Mouse (Mus musculus) T-cell, adult 2 months (primary cell): ENCODE data around the gene Vmn1r36.
"Not testable (repeated sequence)": the region's sequence is repeated elsewhere in the genome, so short reads cannot be mapped to it uniquely, and the experiment has no call there.

Experiments used
- DNase-seq: peaks from one replicate; pipeline ENCODE4 v3.0.0; 2022; ENCODE audit warnings: low spot score

Gene Vmn1r36

GRCm38 (mm10) chr6:66719068-66719467 is at the start of gene Vmn1r36:
Vmn1r36 (minus strand) TSS chr6:66719168.
- not testable (repeated sequence) for DNase-seq

- DNase-seq = not testable (repeated sequence)
These were observed 10.1 kb upstream of the Vmn1r36 start, which contains the start of gene Vmn1r37 for GRCm38 (mm10) chr6:66729082-66729481. Vmn1r37 (plus strand) TSS chr6:66729382.

DNA sequence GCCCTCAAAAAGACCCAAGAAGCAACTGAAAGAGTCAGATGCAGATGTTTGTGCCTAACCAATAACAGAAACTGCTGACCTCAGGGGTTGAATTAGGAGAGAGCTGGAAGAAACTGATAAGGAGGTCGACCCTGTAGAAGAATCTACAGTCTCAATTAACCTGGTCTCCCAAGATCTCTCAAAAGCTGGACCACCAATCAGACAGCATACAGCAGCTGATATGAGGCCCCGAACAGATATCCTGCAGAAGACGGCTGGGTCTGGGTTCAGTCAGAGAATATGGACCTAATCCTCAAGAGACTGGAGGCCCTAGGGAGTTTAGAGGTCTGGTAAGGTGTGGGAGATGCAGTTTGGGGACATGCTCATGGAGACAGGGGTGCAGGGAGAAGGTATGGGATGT is 5.1 kb downstream of the Vmn1r36 start:
- DNase-seq = no peak

GRCm38 (mm10) chr6:66708901-66709300 is 10.1 kb downstream of the Vmn1r36 start:
- DNase-seq = no peak

DNA sequence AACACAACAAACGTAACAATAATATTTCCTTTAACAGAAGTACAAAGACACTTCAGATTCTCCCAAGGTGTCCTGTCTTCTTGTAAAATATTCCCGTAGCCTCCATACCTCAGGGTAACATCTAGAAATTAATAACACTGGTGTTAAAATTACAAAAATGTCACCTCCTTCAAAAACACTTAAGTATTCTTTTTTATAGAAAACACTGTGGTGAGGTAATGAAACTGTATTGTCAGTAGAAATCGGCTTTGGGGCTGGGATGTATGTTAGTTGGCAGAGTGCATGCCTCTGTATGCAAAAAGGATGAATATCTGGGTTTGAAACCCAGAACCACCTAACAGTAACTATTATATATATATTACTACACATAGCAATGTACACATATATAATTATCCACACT is 33.2 kb downstream of the Vmn1r36 start, which contains the start of gene Vmn1r35:
Gene Vmn1r35, minus strand, starts transcription at position 101 of the 400 bp plus-strand sequence.
- DNase-seq = no peak
